Mouse (Mus musculus) heart, postnatal 14 days (tissue): ENCODE data around the gene Scn2b. TPM values are rescaled to one million over a fixed set of nuclear protein-coding genes. Genes with fewer than 3 reads are reported as not detected.

Experiments used
- DNase-seq, 2 experiments: peaks; one replicate each; pipeline ENCODE4 v3.0.0; 2021 to 2022
- intact Hi-C: fragments of 180-260 bp; cut with DNase I; formaldehyde crosslinking; loops from one replicate; pipeline ENCODE4 v1.15.1; 2025
- long read RNA-seq, 2 experiments: library from polyadenylated mRNA; stranded (forward); transcript quantifications; one replicate each; pipeline ENCODE4 v2.0.0; 2021
- total RNA-seq, 2 experiments: library from RNA; stranded (reverse); gene quantifications; 2 replicates each; pipeline ENCODE4 v1.2.3; 2021

Scn2b gene
- 1 to 10 TPM; 1.2 to 1.4 TPM for total RNA-seq
- long read RNA-seq, experiment 1, result 0 reads
- long read RNA-seq, experiment 2, result 0 reads

GRCm38 (mm10) chr9:45117741-45118431 is at the start of gene Scn2b:
TSS of gene Scn2b (plus strand) at chr9:45117782.
- intact Hi-C loops, result no loop called here
- no peak for DNase-seq

GRCm38 (mm10) chr9:45071800-45072199 is 45.8 kb upstream of the Scn2b start:
- intact Hi-C loops, result no loop called here
- DNase-seq, result no peak

DNA sequence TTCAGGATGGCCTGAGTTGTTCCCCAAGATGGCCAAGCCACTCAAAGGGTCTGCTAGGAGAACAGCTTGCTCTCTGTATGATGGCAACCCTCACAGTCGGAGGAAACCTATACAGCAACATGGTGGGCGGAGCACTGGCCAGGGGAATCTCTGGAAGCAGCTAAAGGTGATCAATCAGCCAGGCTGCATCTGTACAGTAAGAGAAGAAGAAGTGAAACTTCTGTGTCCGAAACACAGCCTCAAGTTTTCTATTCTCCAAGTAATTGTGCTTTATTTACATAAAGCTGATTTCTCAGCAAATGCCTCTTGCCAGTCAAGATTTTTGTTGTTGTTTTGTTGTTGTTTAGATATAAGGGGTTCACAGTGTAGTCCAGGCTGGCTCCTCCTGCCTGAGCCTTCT is 39.7 kb upstream of the Scn2b start:
- no peak for DNase-seq

DNA sequence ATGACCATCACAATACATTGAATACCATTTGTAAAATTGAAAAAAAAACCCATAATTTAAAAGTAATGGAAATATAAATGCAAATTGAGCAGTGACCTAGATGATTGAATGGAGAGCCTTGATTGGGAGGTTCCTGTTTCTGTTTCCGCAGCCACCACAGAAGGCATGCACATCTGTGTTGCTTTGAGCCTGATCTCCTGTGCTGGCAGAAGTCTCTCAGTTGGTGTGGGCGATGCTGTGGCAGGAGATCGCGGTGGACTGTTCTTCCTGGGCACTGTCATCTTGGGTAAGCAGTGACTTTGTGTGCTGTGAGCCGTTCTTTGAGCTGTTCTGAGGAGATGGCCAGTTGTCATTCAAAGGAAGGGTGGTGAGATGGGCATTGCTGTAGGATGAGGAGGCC is 38.6 kb upstream of the Scn2b start, which contains the start of gene Jaml:
Gene Jaml, plus strand, starts transcription at position 173 of the 400 bp plus-strand sequence.
- no peak for DNase-seq
- intact Hi-C loops, result no loop called here

More for the DNA sequence above, 39.7 kb upstream of the Scn2b start:
- intact Hi-C loops, result no loop called here

DNA sequence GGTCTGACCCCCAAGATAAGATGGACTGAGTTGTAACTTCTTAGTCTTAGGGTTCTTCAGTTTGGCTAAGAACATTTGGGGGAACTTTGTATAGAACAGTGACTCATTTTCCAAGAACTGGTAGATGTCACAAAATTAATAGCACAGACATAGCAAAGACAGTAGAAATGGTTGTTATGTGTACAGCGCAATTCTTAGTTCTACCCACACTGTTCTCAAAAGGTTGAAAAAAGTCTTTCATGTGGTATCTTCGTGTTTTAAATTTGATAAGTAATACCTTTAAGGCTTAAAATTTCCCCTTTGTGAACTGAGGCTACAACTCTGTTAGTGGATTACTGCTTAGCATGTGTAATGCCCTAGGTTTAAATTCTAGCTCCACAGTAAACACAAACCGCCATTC is 34.5 kb upstream of the Scn2b start:
- DNase-seq, result no peak
- intact Hi-C loops, result no loop called here

GRCm38 (mm10) chr9:45084556-45084955 is 33.0 kb upstream of the Scn2b start:
- DNase-seq, result no peak

GRCm38 (mm10) chr9:45085741-45086690 is 31.6 kb upstream of the Scn2b start:
- DNase-seq, result no peak
- intact Hi-C loops, result no loop called here

More at GRCm38 (mm10) chr9:45084556-45084955, 33.0 kb upstream of the Scn2b start:
- intact Hi-C loops, result no loop called here

DNA sequence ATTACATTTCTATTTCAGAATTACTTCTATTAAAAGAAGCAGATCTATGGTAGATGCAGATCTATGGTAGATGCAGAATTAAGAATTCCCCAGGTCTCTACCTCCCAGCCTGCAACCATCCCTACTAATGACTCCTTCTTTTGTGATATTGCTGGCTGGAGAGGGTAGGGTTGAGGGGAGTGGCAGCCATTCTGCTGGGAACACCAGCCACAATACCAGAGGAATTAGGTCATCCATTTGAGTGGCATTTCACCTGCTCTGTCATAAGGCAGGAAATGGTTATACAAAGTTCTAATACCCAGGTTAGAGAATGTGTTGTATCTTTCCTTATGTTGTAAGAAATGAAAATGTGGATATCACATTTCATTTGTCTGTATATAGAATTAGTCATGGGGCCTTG is 29.5 kb upstream of the Scn2b start:
- intact Hi-C loops, result no loop called here
- no peak for DNase-seq

- intact Hi-C loops, result no loop called here
- DNase-seq, result no peak
Measured at GRCm38 (mm10) chr9:45090811-45091210, 26.8 kb upstream of the Scn2b start.

DNA sequence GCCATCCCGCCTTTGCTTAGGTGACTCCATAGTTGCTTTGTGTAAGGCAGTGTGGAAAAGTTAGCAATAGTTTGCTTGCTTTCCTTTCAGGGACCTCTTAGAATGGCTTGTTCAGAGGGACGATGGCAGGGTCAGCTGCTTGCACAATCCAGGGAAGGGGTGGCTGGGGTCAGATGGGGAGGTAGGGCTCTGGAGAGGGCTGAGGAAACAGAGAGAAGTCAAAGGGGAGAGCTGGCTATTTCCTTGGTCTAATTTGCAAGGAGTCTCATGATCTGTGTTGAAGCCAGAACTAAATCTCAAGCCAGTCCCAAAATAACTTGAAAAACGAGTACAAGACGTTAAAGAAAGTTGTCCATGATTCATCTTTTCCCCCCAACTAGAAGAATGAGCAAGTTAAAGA is 24.9 kb upstream of the Scn2b start:
- DNase-seq, result no peak
- intact Hi-C loops, result no loop called here

DNA sequence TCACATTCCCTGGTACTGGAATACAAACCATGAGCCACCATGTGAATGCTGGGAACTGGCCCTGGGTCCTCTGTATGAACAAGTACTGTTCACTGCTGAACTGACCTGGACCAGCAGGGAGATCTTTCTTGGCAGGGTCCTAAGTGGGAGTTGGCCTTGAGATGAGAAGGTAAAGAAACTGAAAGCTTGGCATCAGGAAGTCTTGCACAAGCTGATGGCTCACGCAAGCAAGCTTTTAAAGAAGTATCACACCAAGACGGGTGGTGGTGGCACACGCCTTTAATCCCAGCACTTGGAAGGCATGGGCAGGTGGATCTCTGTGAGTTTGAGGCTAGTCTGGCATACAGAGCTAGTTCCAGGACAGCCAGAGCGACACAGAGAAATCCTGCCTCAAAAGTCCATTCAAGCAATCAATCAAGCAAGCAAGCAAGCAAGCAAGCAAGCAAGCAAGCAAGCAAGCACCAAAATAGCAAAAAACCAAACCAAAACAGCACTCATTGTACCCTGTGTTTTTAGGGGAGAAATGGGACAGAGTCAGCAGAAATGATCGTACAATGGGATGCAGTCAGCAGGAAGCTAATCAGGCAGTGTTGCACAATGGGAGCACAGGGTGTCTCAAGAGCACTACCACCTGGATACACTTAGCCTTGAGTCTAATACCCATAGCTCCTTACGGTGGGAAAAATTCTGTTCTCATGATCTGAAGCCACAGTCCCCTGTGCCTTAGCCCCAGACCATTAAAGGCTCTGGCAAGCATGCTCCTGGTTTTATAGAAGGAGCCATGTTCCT is 22.2 kb upstream of the Scn2b start:
- no peak for DNase-seq
- intact Hi-C loops, result no loop called here

- intact Hi-C loops, result no loop called here
Measured at GRCm38 (mm10) chr9:45097877-45098276, 19.7 kb upstream of the Scn2b start.

DNA sequence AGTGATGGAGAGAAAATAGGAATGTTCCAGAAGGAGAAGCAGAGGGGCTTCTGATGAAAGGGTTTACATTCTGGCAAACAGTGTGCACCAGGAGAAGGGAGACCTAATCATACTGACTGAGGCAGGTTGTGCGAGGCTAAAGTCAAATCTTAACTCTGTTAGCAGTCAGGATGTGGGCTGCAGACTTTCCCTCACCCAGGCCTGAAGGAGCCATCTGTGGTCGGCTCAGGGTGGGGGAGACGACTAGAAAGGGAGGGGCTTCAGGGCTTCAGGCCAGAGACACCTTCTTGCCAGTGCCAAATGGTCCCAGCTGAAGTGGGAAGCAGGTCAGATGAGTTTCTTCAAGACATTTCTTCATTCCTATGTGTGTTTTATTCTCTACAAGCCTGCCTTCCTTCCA is 19.2 kb upstream of the Scn2b start:
- intact Hi-C loops, result no loop called here
- DNase-seq, result no peak

More at GRCm38 (mm10) chr9:45097877-45098276, 19.7 kb upstream of the Scn2b start:
- DNase-seq, result no peak

DNA sequence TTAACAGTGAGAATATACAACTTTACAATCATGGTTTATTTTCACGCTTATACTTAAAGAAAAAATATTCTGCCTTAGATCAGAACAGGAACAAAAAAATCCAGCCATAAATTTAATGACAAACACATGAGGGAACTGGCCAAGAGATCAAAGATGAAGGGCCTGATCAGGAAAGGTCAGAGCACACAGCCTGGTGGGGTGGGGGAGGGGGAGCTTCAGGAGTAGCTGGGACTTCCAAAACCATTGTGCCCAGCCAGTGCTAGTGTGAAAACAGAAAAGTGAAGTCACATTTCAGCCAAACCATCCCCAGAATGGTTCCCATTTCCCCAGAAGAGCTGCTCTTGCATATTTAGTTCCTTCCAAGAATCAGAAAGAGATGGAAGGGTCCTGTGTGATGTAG is 15.1 kb upstream of the Scn2b start:
- intact Hi-C loops, result no loop called here
- DNase-seq, result no peak

DNA sequence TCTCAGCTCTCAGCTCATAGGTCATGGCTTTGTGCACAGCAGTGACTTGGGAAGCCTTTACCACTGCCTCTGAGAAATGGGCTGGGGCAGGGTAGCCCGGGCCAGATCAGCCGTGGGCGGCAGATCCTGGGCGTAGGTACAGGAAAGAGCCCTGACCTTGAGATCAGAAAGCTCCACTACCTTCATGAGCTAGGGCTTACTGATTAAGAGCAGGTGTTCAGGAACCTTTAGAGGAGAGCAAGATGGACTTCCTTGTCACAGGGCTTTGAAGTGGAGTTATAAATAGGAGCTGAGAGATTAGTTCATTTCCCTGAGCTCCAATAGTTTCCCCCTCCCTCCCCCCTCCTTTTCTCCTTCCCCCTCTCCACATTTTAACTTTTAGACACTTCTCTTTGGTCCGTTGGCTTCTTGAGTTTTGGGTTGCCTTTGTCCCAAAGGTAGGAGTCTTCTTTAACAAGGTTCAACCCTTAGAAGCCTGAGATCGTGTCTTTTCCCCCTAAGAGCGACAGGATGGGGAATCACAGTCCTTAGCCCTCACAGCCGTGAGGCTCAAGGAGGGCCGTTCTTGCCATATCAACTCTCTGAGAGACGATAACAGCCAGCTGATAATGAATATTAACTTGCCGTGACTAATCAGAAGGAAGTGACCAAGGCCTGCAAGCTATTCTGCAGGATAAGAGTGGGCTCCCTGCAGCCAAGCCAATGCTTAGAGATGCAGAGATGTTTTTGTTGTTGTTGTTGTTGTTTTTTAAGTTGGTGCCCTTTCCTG is 14.2 kb upstream of the Scn2b start:
- intact Hi-C loops, result no loop called here
- DNase-seq, result no peak

GRCm38 (mm10) chr9:45105596-45106374 is 11.8 kb upstream of the Scn2b start:
- intact Hi-C loops, result no loop called here

GRCm38 (mm10) chr9:45115706-45116105 is 1.9 kb upstream of the Scn2b start:
- DNase-seq, result peak in 1 of 2 experiments; percentile 28
- intact Hi-C loops, result no loop called here

More at GRCm38 (mm10) chr9:45105596-45106374, 11.8 kb upstream of the Scn2b start:
- DNase-seq, result no peak

DNA sequence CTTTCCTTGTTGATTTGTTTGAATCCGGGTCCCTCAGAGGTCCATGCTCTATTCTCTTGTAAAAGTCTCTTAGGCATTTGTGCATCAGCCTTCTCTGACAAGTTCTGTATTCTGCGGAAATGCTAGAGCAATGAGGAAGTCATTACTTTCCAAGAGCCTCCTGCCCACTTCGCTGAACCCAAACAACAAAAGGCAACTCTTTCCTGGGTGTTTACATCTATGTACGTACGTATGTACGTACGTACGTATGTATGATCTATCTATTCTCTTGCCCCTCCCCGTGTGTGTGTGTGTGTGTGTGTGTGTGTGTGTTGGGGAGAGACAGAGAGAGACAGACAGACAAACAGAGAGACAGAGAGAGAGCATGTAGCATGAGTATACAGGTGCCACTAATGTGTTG is 763 bp upstream of the Scn2b start:
- DNase-seq, result no peak
- intact Hi-C loops, result no loop called here

DNA sequence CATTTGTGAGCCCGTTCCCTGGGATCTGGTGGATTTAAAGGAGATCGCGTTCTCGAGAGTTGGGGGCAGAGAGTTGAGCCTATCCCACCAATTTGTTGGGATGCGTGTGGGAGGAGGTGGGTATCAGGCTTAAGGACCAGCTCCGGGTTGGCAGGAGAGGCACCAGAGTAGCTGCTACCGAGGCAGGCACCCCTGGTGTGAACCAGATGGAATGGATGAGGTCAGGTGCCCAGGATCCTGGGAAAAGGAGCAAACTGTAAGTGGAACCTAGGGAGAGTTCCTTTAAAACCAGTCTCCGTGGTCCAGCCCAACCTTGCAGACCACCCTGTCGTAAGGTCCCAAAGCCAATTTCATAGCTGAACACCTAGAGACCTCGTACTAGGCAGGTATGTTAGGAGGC is 970 bp downstream of the Scn2b start:
- no peak for DNase-seq
- intact Hi-C loops, result no loop called here
